Mouse (Mus musculus) limb, embryonic 14.5 days (tissue): ENCODE results near the gene Cd3g. TPM values are rescaled to one million over a fixed set of nuclear protein-coding genes. Genes with fewer than 3 reads are reported as not detected.
"Not testable (repeated sequence)": the region's sequence is repeated elsewhere in the genome, so short reads cannot be mapped to it uniquely, and the experiment has no call there.

Experiments used
- ATAC-seq: fragments of 200-750 bp; cut with Nextera tagmentation; 2 replicates; pipeline ENCODE4 v1.8.0; 2017; ENCODE audit warnings: low read depth, moderate number of reproducible peaks, moderate TSS enrichment; ENCODE audit not compliant: low FRiP score
- DNase-seq: peaks from one replicate; pipeline ENCODE4 v3.0.0-alpha.2; 2015; ENCODE audit warnings: low spot score
- H3K27ac ChIP-seq: fragments of 300-500 bp; sonication (generic); replicated peaks from 2 replicates; pipeline ENCODE4 v1.5.1; 2014; ENCODE audit warnings: low read depth, mild to moderate bottlenecking, low read length, moderate library complexity, mixed read lengths
- H3K27me3 ChIP-seq: fragments of 300-500 bp; sonication (generic); 2 replicates; pipeline ENCODE4 v1.6.1; 2014; ENCODE audit warnings: low read length, mixed read lengths; ENCODE audit not compliant: control insufficient read depth, insufficient read depth
- H3K36me3 ChIP-seq: fragments of 300-500 bp; sonication (generic); 2 replicates; pipeline ENCODE4 v1.6.1; 2014; ENCODE audit warnings: mild to moderate bottlenecking, low read length, moderate library complexity, mixed read lengths; ENCODE audit not compliant: control insufficient read depth, insufficient read depth
- H3K4me1 ChIP-seq: fragments of 300-500 bp; sonication (generic); 2 replicates; pipeline ENCODE4 v1.6.1; 2014; ENCODE audit warnings: antibody characterized with exemption, low read length, mixed read lengths; ENCODE audit not compliant: control insufficient read depth, insufficient read depth
- H3K4me2 ChIP-seq: fragments of 300-500 bp; sonication (generic); replicated peaks from 2 replicates; pipeline ENCODE4 v1.6.1; 2014; ENCODE audit warnings: low read depth, mild to moderate bottlenecking, low read length, moderate library complexity; ENCODE audit not compliant: severe bottlenecking
- H3K4me3 ChIP-seq: fragments of 300-500 bp; sonication (generic); replicated peaks from 2 replicates; pipeline ENCODE4 v1.5.1; 2014; ENCODE audit warnings: low read length
- H3K9ac ChIP-seq: fragments of 300-500 bp; sonication (generic); 2 replicates; pipeline ENCODE4 v1.6.1; 2014; ENCODE audit warnings: mild to moderate bottlenecking, low read depth, low read length, moderate library complexity; ENCODE audit not compliant: severe bottlenecking
- H3K9me3 ChIP-seq: fragments of 300-500 bp; sonication (generic); 2 replicates; pipeline ENCODE4 v1.6.1; 2016; ENCODE audit warnings: low read length; ENCODE audit not compliant: control insufficient read depth
- POLR2A ChIP-seq: fragments of 200-500 bp; IDR thresholded peaks from 2 replicates; pipeline ENCODE4 v1.8.0; 2012; ENCODE audit warnings: inconsistent platforms, mild to moderate bottlenecking, moderate library complexity, borderline replicate concordance; ENCODE audit not compliant: insufficient read depth, insufficient read length; ENCODE audit errors: extremely low read depth
- WGBS: fragments of 180-500 bp; shearing (Covaris S2); extraction: QIAGEN DNeasy Blood & Tissue Kit; methylation state at CpG from one replicate; pipeline ENCODE4 v1.1.7; 2014; 5-methylcytosine and 5-hydroxymethylcytosine counted together
- polyA plus RNA-seq, 2 experiments: library from polyadenylated mRNA; depleted of rRNA in 1 of 2; stranded (reverse) in 1 of 2; unstranded in 1 of 2; fragments of >200 nt; fragmentation: Nextera tagmentation in 1 of 2; extraction: Ambion mirVana in 1 of 2; gene quantifications; 2 replicates each; pipeline versions ENCODE4 v1.2.1 to v1.2.3; 2012 to 2014

The Cd3g gene
- polyA plus RNA-seq, 2 experiments: 0.65 to 1.0 TPM

GRCm38 (mm10) chr9:44981676-44982075 lies 1.4 kb upstream of the Cd3g start, which contains the start of gene Cd3d:
Gene Cd3d, plus strand, starts transcription at chr9:44981786.
- DNase-seq (no peak), ATAC-seq (no peak)
- Histone ChIP-seq H3K27me3 (no peaks in the 10 kb centered on the region), H3K4me2 (no peak within 1 kb of the TSS), H3K4me1 (no peaks in the 10 kb centered on the region), H3K36me3 (no peaks in the 10 kb centered on the region), H3K27ac (no peak within 1 kb of the TSS), H3K4me3 (no peak within 1 kb of the TSS), H3K9me3 (no peaks in the 10 kb centered on the region), H3K9ac (no peak within 1 kb of the TSS)
- no peak for TF ChIP-seq POLR2A
- 72% methylated on average over 4 of the region's 4 CpGs for WGBS

DNA sequence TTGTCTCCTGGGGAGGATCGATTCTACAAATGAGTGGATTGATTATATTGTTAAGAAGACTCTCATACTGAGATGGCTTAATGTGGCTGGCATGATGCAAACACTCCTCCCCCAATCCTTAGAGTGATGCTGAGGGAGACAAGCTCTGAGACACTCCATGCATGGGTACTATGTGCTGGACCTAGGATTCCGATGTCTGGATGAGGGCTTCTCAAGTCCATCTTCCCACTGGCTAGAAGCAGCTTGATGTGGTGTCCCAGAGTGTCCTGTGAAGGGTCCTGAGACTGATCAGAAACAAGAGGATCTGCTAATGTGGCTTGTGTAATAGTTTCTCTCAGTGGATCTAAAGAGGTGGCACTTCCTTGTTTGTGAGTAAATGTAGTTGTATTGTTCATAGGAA lies 873 bp upstream of the Cd3g start:
- Histone ChIP-seq H3K4me2 (no peak overlapping the region), H3K9me3 (no peaks in the 10 kb centered on the region), H3K36me3 (no peaks in the 10 kb centered on the region), H3K4me3 (no peak overlapping the region), H3K4me1 (no peaks in the 10 kb centered on the region), H3K27ac (no peak overlapping the region), H3K9ac (no peak overlapping the region), H3K27me3 (no peaks in the 10 kb centered on the region)
- DNase-seq (no peak), ATAC-seq (no peak)
- TF ChIP-seq POLR2A: no peak
- 84% methylated on average over 2 of the region's 2 CpGs for WGBS

GRCm38 (mm10) chr9:44979806-44980205 lies 425 bp downstream of the Cd3g start:
- H3K4me1 ChIP-seq: no peaks in the 10 kb centered on the region
- ATAC-seq (no peak), DNase-seq (no peak)
- H3K36me3 ChIP-seq: no peaks in the 10 kb centered on the region
- no peak overlapping the region for H3K4me3 ChIP-seq
- H3K9me3 ChIP-seq: no peaks in the 10 kb centered on the region
- TF ChIP-seq POLR2A: no peak
- 78% methylated on average over 7 of the region's 7 CpGs for WGBS
- H3K27ac ChIP-seq: no peak overlapping the region
- no peaks in the 10 kb centered on the region for H3K27me3 ChIP-seq
- no peak overlapping the region for H3K4me2 ChIP-seq
- no peak overlapping the region for H3K9ac ChIP-seq

DNA sequence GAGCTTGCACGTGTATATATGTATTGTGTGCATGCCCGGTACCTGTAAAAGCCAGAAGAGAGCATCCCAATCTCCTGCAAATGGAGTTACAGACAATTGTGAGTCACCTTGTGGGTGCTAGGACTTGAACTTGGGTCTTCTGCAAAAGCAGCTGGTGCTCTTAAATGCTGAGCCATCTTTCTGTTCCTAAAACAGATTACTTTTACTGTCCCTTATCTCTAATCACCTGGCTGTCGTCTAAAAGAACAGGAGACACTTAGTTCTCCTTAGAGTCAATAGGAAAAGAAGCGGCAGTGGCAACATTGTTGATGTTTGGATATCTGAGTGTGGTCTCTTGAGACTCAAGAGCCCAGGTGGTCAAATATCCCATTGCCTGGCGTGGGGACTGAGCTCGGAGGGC lies 2.4 kb downstream of the Cd3g start:
- no peak for ATAC-seq

GRCm38 (mm10) chr9:44969450-44969849 lies 10.8 kb downstream of the Cd3g start:
- no peak overlapping the region for H3K4me2 ChIP-seq
- DNase-seq (no peak), ATAC-seq (no peak)
- H3K27me3 ChIP-seq: 0 out of 2 replicates have a peak, but pooled peaks cover 3% of the 10 kb centered on the region
- H3K9ac ChIP-seq: no peak overlapping the region
- no peaks in the 10 kb centered on the region for H3K9me3 ChIP-seq
- no peak overlapping the region for H3K27ac ChIP-seq
- no peak overlapping the region for H3K4me3 ChIP-seq
- H3K4me1 ChIP-seq: peaks cover 4% of the 10 kb centered on the region
- 62% methylated on average over 1 of the region's 1 CpGs for WGBS
- no peak for TF ChIP-seq POLR2A
- no peaks in the 10 kb centered on the region for H3K36me3 ChIP-seq

More for the DNA sequence above, 2.4 kb downstream of the Cd3g start:
- Histone ChIP-seq H3K9me3 (no peaks in the 10 kb centered on the region), H3K27me3 (0 out of 2 replicates have a peak, but pooled peaks cover 3% of the 10 kb centered on the region), H3K4me2 (no peak overlapping the region), H3K36me3 (no peaks in the 10 kb centered on the region), H3K9ac (no peak overlapping the region), H3K4me1 (no peaks in the 10 kb centered on the region), H3K4me3 (no peak overlapping the region), H3K27ac (no peak overlapping the region)
- TF ChIP-seq POLR2A: no peak
- DNase-seq: no peak
- WGBS: 67% methylated on average over 6 of the region's 6 CpGs

DNA sequence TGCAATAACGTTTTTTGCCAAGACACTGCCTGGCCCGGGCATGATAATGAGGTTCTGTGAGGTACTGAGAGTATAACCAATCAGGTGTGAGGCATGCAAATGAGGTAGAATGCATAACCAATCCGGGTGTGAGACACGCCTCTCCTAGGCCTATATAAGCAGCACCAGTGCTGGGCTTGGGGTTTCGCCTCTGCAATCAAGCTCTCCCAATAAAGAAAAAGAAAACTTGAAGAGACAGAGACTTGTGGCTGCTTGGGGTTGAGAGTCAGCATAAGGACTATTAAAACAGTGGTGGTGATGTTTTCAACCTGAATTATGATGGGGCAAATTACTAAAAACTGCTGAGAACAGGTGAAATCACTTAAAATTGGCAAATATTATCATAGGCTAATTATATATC lies 12.5 kb downstream of the Cd3g start:
- H3K4me1 ChIP-seq, H3K4me2 ChIP-seq, H3K4me3 ChIP-seq, H3K27me3 ChIP-seq, H3K9ac ChIP-seq, DNase-seq, H3K9me3 ChIP-seq, H3K36me3 ChIP-seq, ATAC-seq, H3K27ac ChIP-seq: not testable (repeated sequence)
- 86% methylated on average over 5 of the region's 5 CpGs for WGBS
